Mouse (Mus musculus): ENCODE measurements around the gene Sag. TPM values are rescaled to one million over a fixed set of nuclear protein-coding genes. Genes with fewer than 3 reads are reported as not detected.

The Sag gene
- polyA plus RNA-seq, 1 experiment from 2014 or later, result 3.3 TPM

GRCm38 (mm10) chr1:87789665-87790064 lies 13.8 kb upstream of the Sag start:
- WGBS, result 96% methylated on average over 8 of the region's 8 CpGs
- H3K9me3 ChIP-seq, result no peaks in the 10 kb centered on the region
- no peak overlapping the region for H3K27ac ChIP-seq
- H3K36me3 ChIP-seq (replicated peaks), result peaks cover 91% of the 10 kb centered on the region
- H3K27me3 ChIP-seq (ENCODE audit: poor library complexity, severe bottlenecking), result no peaks in the 10 kb centered on the region
- no peaks in the 10 kb centered on the region for H3K4me1 ChIP-seq
- DNase-seq (ENCODE audit: extremely low spot score, low spot score), result no peak
- H3K4me3 ChIP-seq, result no peak overlapping the region

DNA sequence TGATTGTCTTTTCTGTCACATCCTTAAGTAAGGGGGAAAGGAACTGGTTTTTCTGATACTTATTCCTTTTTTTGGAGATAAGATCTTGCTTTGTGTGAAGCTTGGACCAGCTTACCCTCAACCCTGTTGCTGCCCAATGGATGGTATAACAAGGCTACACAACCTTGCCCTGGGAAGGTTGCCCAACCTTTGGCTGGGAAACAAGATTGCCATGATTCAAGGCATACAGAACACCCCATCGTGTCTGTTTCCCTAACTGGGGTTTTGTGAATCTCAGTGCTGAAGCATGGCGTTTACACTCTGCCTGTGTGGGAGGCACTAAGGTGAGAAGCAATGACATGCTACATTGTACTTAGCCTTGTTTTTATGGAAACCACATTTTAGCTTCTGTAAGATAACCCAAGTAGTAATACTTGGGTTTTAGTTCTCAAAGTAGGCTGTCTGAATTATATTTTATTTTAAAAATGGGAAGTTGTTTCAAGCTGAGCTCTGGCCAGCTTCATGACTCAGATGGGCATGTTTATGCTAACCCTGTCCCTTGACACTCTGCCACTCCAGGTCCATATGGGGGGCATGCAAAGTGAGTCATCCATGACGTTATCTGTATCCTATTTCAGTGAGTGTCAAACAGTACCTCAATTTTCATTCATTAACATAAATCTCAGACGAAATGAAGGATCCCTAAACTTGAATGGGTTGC lies 10.9 kb upstream of the Sag start:
- Histone ChIP-seq H3K4me1 (no peaks in the 10 kb centered on the region), H3K36me3 (replicated peaks) (peaks cover 73% of the 10 kb centered on the region), H3K27me3 (ENCODE audit: poor library complexity, severe bottlenecking) (no peaks in the 10 kb centered on the region), H3K9me3 (no peaks in the 10 kb centered on the region), H3K4me3 (no peak overlapping the region), H3K27ac (no peak overlapping the region)
- no peak for DNase-seq (ENCODE audit: extremely low spot score, low spot score)
- 91% methylated on average over 4 of the region's 4 CpGs for WGBS

DNA sequence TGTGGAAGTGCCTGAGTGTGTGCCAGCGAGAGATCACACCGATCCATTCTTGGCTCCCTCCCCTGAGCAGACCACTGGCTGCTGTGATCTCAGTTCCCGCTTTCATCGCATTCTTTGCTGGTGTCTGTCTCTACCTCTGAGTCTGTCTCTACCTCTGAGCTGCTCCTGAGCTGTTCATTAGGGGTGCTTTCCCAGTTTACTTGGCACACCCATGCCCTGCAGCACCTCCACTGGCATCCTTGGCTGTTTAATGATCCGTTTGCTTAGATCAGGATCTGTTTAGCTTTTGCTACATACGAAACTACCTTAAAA lies 10.4 kb upstream of the Sag start:
- Histone ChIP-seq H3K4me3 (no peak overlapping the region), H3K9me3 (no peaks in the 10 kb centered on the region), H3K27ac (no peak overlapping the region), H3K4me1 (no peaks in the 10 kb centered on the region), H3K27me3 (ENCODE audit: poor library complexity, severe bottlenecking) (no peaks in the 10 kb centered on the region), H3K36me3 (replicated peaks) (peaks cover 68% of the 10 kb centered on the region)
- no peak for DNase-seq (ENCODE audit: extremely low spot score, low spot score)
- WGBS, result 94% methylated on average over 6 of the region's 6 CpGs

GRCm38 (mm10) chr1:87797702-87798101 lies 5.8 kb upstream of the Sag start:
- Histone ChIP-seq H3K9me3 (no peaks in the 10 kb centered on the region), H3K4me3 (no peak overlapping the region), H3K36me3 (replicated peaks) (peaks cover 29% of the 10 kb centered on the region), H3K27ac (no peak overlapping the region), H3K27me3 (ENCODE audit: poor library complexity, severe bottlenecking) (no peaks in the 10 kb centered on the region), H3K4me1 (no peaks in the 10 kb centered on the region)
- DNase-seq (ENCODE audit: extremely low spot score, low spot score), result no peak
- 97% methylated on average over 1 of the region's 1 CpGs for WGBS

GRCm38 (mm10) chr1:87798306-87798705 lies 5.2 kb upstream of the Sag start:
- Histone ChIP-seq H3K4me3 (no peak overlapping the region), H3K27ac (no peak overlapping the region), H3K36me3 (replicated peaks) (peaks cover 23% of the 10 kb centered on the region), H3K27me3 (ENCODE audit: poor library complexity, severe bottlenecking) (no peaks in the 10 kb centered on the region), H3K9me3 (no peaks in the 10 kb centered on the region), H3K4me1 (no peaks in the 10 kb centered on the region)
- 87% methylated on average over 2 of the region's 2 CpGs for WGBS
- no peak for DNase-seq (ENCODE audit: extremely low spot score, low spot score)

GRCm38 (mm10) chr1:87807751-87808150 lies 4.3 kb downstream of the Sag start:
- Histone ChIP-seq H3K36me3 (replicated peaks) (no peaks in the 10 kb centered on the region), H3K9me3 (no peaks in the 10 kb centered on the region), H3K4me1 (no peaks in the 10 kb centered on the region), H3K27ac (no peak overlapping the region), H3K27me3 (ENCODE audit: poor library complexity, severe bottlenecking) (no peaks in the 10 kb centered on the region), H3K4me3 (no peak overlapping the region)
- WGBS, result 97% methylated on average over 1 of the region's 1 CpGs
- DNase-seq (ENCODE audit: extremely low spot score, low spot score), result no peak

- H3K36me3 ChIP-seq (replicated peaks), result no peaks in the 10 kb centered on the region
- WGBS, result 89% methylated on average over 7 of the region's 7 CpGs
- H3K9me3 ChIP-seq, result no peaks in the 10 kb centered on the region
- no peak overlapping the region for H3K27ac ChIP-seq
- H3K4me3 ChIP-seq, result no peak overlapping the region
- H3K27me3 ChIP-seq (ENCODE audit: poor library complexity, severe bottlenecking), result no peaks in the 10 kb centered on the region
- no peak for DNase-seq (ENCODE audit: extremely low spot score, low spot score)
- H3K4me1 ChIP-seq, result no peaks in the 10 kb centered on the region
Measured at GRCm38 (mm10) chr1:87811391-87811790, 7.9 kb downstream of the Sag start.

GRCm38 (mm10) chr1:87812061-87812460 lies 8.6 kb downstream of the Sag start:
- 86% methylated on average over 10 of the region's 10 CpGs for WGBS

DNA sequence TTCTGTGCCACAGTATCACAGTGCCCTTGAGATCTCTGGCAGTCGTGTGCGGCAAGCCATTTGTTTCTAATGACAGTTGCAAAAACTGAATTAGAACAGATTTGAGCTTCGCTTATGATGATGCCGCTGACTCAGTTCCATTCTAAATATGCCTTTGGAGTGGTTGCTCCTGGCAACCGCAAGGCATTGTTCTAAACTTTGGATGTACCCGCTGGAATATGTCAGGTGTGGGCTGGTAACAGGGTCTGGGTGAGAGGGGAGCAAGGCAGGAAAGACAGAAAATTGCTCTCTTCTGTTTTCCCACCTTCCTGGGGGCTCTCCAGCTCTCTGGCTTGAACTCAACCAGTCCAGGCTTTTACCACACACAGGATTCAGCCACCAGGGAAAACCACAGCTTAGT lies 9.7 kb downstream of the Sag start:
- 88% methylated on average over 6 of the region's 6 CpGs for WGBS

More at GRCm38 (mm10) chr1:87812061-87812460, 8.6 kb downstream of the Sag start:
- Histone ChIP-seq H3K27ac (no peak overlapping the region), H3K27me3 (ENCODE audit: poor library complexity, severe bottlenecking) (no peaks in the 10 kb centered on the region), H3K4me3 (no peak overlapping the region), H3K4me1 (no peaks in the 10 kb centered on the region), H3K36me3 (replicated peaks) (no peaks in the 10 kb centered on the region), H3K9me3 (no peaks in the 10 kb centered on the region)
- DNase-seq (ENCODE audit: extremely low spot score, low spot score), result no peak

GRCm38 (mm10) chr1:87813681-87814080 lies 10.2 kb downstream of the Sag start:
- DNase-seq (ENCODE audit: extremely low spot score, low spot score), result no peak
- Histone ChIP-seq H3K9me3 (no peaks in the 10 kb centered on the region), H3K36me3 (replicated peaks) (no peaks in the 10 kb centered on the region), H3K27me3 (ENCODE audit: poor library complexity, severe bottlenecking) (no peaks in the 10 kb centered on the region), H3K4me3 (no peak overlapping the region), H3K27ac (no peak overlapping the region), H3K4me1 (no peaks in the 10 kb centered on the region)
- WGBS, result 86% methylated on average over 7 of the region's 7 CpGs

More for the DNA sequence above, 9.7 kb downstream of the Sag start:
- H3K36me3 ChIP-seq (replicated peaks), result no peaks in the 10 kb centered on the region
- no peaks in the 10 kb centered on the region for H3K27me3 ChIP-seq (ENCODE audit: poor library complexity, severe bottlenecking)
- no peak overlapping the region for H3K4me3 ChIP-seq
- DNase-seq (ENCODE audit: extremely low spot score, low spot score), result no peak
- no peaks in the 10 kb centered on the region for H3K4me1 ChIP-seq
- no peak overlapping the region for H3K27ac ChIP-seq
- H3K9me3 ChIP-seq, result no peaks in the 10 kb centered on the region

DNA sequence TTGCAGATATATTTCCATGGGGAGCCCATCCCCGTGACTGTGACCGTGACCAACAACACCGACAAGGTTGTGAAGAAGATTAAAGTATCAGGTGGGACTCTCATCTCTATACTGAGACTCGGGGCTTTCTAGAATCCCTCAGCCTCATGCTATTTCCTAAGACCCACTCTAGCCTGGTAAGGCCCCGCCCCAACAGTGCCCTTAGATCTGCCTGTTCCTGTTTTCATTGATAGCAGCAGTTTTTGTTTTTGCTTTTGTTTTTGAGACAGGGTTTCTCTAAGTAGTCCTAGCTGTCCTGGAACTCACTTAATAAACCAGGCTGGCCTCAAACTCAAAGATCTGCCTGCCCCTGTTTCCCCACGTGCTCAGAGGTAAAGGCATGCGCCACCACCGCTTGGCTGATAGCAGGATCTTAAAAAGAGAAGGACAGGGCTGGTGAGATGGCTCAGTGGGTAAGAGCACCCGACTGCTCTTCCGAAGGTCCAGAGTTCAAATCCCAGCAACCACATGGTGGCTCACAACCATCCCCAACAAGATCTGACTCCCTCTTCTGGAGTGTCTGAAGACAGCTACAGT lies 21.0 kb downstream of the Sag start:
- H3K4me1 ChIP-seq, result peaks cover 7% of the 10 kb centered on the region
- no peak overlapping the region for H3K4me3 ChIP-seq
- DNase-seq (ENCODE audit: extremely low spot score, low spot score), result no peak
- H3K27me3 ChIP-seq (ENCODE audit: poor library complexity, severe bottlenecking), result no peaks in the 10 kb centered on the region
- no peaks in the 10 kb centered on the region; the same call in 1 of the 2 replicates for H3K9me3 ChIP-seq
- H3K36me3 ChIP-seq (replicated peaks), result no peaks in the 10 kb centered on the region
- H3K27ac ChIP-seq, result no peak overlapping the region
- 92% methylated on average over 10 of the region's 10 CpGs for WGBS

DNA sequence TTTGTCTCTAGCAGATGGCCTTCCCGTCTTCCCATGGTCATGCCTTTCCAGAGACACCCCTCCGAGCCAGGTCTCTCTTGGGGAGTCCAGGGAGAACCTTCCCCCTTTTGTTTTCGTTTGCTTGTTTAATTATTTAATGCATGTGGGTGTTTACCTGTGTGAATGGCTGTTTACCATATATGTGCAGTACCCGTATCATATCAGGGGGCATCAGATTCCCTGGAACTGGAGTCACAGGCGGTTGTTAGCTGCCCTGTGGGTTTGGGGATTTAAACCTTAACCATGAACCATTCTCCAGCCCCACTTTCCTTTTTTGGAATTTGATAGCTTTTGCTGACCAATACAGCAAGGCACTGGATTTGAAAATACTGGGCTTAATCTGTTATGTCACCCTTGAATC lies 21.8 kb downstream of the Sag start:
- Histone ChIP-seq H3K36me3 (replicated peaks) (no peaks in the 10 kb centered on the region), H3K9me3 (no peaks in the 10 kb centered on the region; the same call in 1 of the 2 replicates), H3K27me3 (ENCODE audit: poor library complexity, severe bottlenecking) (no peaks in the 10 kb centered on the region), H3K4me3 (no peak overlapping the region), H3K27ac (no peak overlapping the region), H3K4me1 (peaks cover 13% of the 10 kb centered on the region)
- 85% methylated on average over 5 of the region's 5 CpGs for WGBS
- no peak for DNase-seq (ENCODE audit: extremely low spot score, low spot score)

DNA sequence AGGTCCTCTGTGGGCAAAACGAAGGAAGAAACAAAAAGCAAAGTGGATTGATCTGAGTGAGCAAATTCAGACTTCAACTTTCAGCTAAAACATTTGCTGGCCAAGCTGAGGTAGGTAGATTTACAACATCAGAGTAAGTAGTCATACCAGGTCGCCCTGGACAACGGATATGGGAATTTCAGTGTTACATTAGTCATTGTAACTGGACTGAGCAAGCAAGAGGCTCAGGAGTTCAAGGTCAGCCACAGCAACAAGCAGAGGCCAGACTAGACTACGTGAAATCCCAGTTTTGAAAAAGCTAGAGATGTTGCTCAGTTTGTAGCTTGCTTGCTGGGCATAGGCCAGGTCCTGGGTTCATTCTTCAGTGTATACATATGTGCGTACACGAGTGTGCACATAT lies 22.5 kb downstream of the Sag start:
- no peak overlapping the region for H3K27ac ChIP-seq
- H3K4me3 ChIP-seq, result no peak overlapping the region
- WGBS, result 89% methylated on average over 6 of the region's 6 CpGs
- H3K27me3 ChIP-seq (ENCODE audit: poor library complexity, severe bottlenecking), result no peaks in the 10 kb centered on the region
- DNase-seq (ENCODE audit: extremely low spot score, low spot score), result no peak
- no peaks in the 10 kb centered on the region for H3K36me3 ChIP-seq (replicated peaks)
- H3K9me3 ChIP-seq, result no peaks in the 10 kb centered on the region; the same call in 1 of the 2 replicates
- H3K4me1 ChIP-seq, result peaks cover 13% of the 10 kb centered on the region

Measured in forebrain, embryonic 10.5 days (tissue).